9 mouse cellular contexts compared by ENCODE assay signal in the genomic region with DNA sequence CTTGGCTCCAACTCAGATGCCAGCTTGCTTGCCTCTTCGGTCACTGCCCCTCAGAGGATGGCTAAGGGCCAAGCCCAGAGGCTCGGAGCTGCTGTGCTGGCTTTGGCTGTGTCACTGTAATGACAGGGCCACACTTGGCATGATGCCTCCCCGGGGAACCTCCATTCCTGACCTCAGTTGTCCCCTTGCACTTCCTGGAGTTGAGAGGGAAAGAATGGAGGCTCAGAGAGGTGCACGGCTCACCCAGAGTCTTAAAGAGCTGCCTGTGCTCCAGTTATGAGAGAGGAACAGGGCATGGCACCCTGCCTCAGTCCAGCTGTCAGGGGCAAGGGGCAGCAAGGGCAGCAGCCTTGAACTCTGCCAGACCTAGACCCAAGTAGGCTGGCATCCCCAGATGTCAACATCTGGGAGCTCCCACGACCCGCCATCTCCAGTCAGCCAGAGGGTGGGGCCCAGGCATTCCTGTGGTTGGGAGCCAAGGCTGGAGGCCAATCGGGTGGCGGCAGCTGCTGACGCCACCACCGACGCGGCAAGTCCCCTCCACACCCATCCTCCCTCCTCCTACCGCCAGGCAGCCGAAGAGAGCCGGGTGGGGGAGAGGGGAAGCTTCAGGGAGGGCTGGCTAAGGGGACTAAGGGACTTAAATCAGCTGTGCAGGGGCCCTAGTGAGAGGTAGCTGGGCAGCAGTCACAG. TPM values are rescaled to one million over a fixed set of nuclear protein-coding genes. Genes with fewer than 3 reads are reported as not detected.
A peak's percentile ranks its signal among the peaks of the same experiment; 100 is the strongest.
DNase-seq lines count a peak whose midpoint lies in the region; ATAC-seq and TF ChIP-seq lines count a peak whose summit lies in the region.
"Had no signal": no experiment of that assay in that cellular context is flagged by ENCODE, and none has a peak within 500 bp of the region (broad histone marks: within the 10 kb centered on the region; RNA-seq: fewer than 3 reads in every experiment).

No protein-coding gene starts in this region.

- peak overlapping the region; percentile 35; the same call in 1 of the 2 replicates for H3K9ac ChIP-seq in kidney, embryonic 15.5 days
- H3K9ac ChIP-seq in midbrain, postnatal 0 days (replicated peaks; ENCODE audit: low read length, poor library complexity, severe bottlenecking): peak overlapping the region; percentile 87

- DNase-seq in urinary bladder, postnatal 10 days (ENCODE audit: low spot score): peak; percentile 48
- no peak for DNase-seq in urinary bladder, adult 2 months (ENCODE audit: low spot score)
- DNase-seq in heart, embryonic 10.5 days (ENCODE audit: low spot score): peak; percentile 94
- peak; percentile 81 for DNase-seq in liver
- DNase-seq in midbrain, postnatal 0 days (ENCODE audit: low spot score): peak; percentile 90

- H3K4me2 ChIP-seq in kidney, embryonic 15.5 days: peak overlapping the region; percentile 68
- peak overlapping the region; percentile 87 for H3K4me2 ChIP-seq in midbrain, postnatal 0 days (ENCODE audit: low read depth, low read length, poor library complexity, severe bottlenecking)

- H3K4me1 ChIP-seq in erythroblast, embryonic 14.5 days (ENCODE audit: control insufficient read depth): peaks cover 94% of the 10 kb centered on the region
- H3K4me1 ChIP-seq in heart, embryonic 10.5 days: peaks cover 65% of the 10 kb centered on the region
- peaks cover 43% of the 10 kb centered on the region for H3K4me1 ChIP-seq in kidney, embryonic 15.5 days
- H3K4me1 ChIP-seq in midbrain, postnatal 0 days (ENCODE audit: insufficient read depth, low read length): peaks cover 10% of the 10 kb centered on the region
- no peaks in the 10 kb centered on the region; the same call in 1 of the 2 replicates for H3K4me1 ChIP-seq in testis, adult 2 months (ENCODE audit: control insufficient read depth, insufficient read depth, low read length)

- TF ChIP-seq CTCF in midbrain, postnatal 0 days (IDR thresholded peaks at IDR 0.05): no peak
- no peak for TF ChIP-seq CTCF in testis, adult 2 months (IDR thresholded peaks at IDR 0.05; ENCODE audit: control insufficient read depth, insufficient read depth, insufficient replicate concordance, low read depth, low read length)

- H3K36me3 ChIP-seq in erythroblast, embryonic 14.5 days (ENCODE audit: control insufficient read depth): peaks cover 100% of the 10 kb centered on the region
- peaks cover 100% of the 10 kb centered on the region for H3K36me3 ChIP-seq in heart, embryonic 10.5 days
- H3K36me3 ChIP-seq in kidney, embryonic 15.5 days: peaks cover 80% of the 10 kb centered on the region
- peaks cover 50% of the 10 kb centered on the region for H3K36me3 ChIP-seq in midbrain, postnatal 0 days (ENCODE audit: insufficient read depth, low read length)
- H3K36me3 ChIP-seq in testis, adult 2 months (ENCODE audit: control insufficient read depth, insufficient read depth, low read length): peaks cover 2% of the 10 kb centered on the region

- no peaks in the 10 kb centered on the region for H3K9me3 ChIP-seq in erythroblast, embryonic 14.5 days (ENCODE audit: control insufficient read depth, low read length)
- no peaks in the 10 kb centered on the region for H3K9me3 ChIP-seq in heart, embryonic 10.5 days
- no peaks in the 10 kb centered on the region for H3K9me3 ChIP-seq in kidney, embryonic 15.5 days (replicated peaks)
- no peaks in the 10 kb centered on the region for H3K9me3 ChIP-seq in midbrain, postnatal 0 days (ENCODE audit: low read length)

- peak; percentile 78 for ATAC-seq in kidney, embryonic 15.5 days (replicated peaks; ENCODE audit: low FRiP score)
- peak; percentile 84 for ATAC-seq in midbrain, postnatal 0 days (ENCODE audit: low FRiP score)

- peak overlapping the region; percentile 59 for H3K4me3 ChIP-seq in erythroblast, embryonic 14.5 days (replicated peaks)
- peak overlapping the region; percentile 55 for H3K4me3 ChIP-seq in heart, embryonic 10.5 days
- peak overlapping the region; percentile 43 for H3K4me3 ChIP-seq in kidney, embryonic 15.5 days (replicated peaks)
- H3K4me3 ChIP-seq in midbrain, postnatal 0 days (ENCODE audit: low read depth, low read length): peak overlapping the region; percentile 61
- H3K4me3 ChIP-seq in testis, adult 2 months (ENCODE audit: control insufficient read depth, low read depth, low read length): peak overlapping the region; percentile 14

- TF ChIP-seq POLR2A in testis, adult 2 months (IDR thresholded peaks at IDR 0.05; ENCODE audit: control insufficient read depth, low read depth, low read length): 0 out of 2 replicates have a peak, but pooled peaks have one; percentile 23

- peak overlapping the region; percentile 84 for H3K27ac ChIP-seq in heart, embryonic 10.5 days
- peak overlapping the region; percentile 88 for H3K27ac ChIP-seq in kidney, embryonic 15.5 days
- H3K27ac ChIP-seq in midbrain, postnatal 0 days (ENCODE audit: low read depth, low read length): peak overlapping the region; percentile 73
- H3K27ac ChIP-seq in testis, adult 2 months (ENCODE audit: control insufficient read depth, insufficient read depth, low read depth, low read length): 0 out of 2 replicates have a peak overlapping the region, but pooled peaks have one; percentile 30

- WGBS in heart, embryonic 10.5 days: 21% methylated on average over 14 of the region's 15 CpGs
- WGBS in kidney, embryonic 15.5 days: 15% methylated on average over 15 of the region's 15 CpGs
- 14% methylated on average over 12 of the region's 15 CpGs for WGBS in midbrain, postnatal 0 days

- H3K27me3 ChIP-seq in erythroblast, embryonic 14.5 days (ENCODE audit: control insufficient read depth): no peaks in the 10 kb centered on the region
- no peaks in the 10 kb centered on the region for H3K27me3 ChIP-seq in heart, embryonic 10.5 days (ENCODE audit: insufficient read depth, poor library complexity, severe bottlenecking)
- no peaks in the 10 kb centered on the region for H3K27me3 ChIP-seq in kidney, embryonic 15.5 days
- H3K27me3 ChIP-seq in midbrain, postnatal 0 days (ENCODE audit: insufficient read depth, low read length): no peaks in the 10 kb centered on the region
- H3K27me3 ChIP-seq in testis, adult 2 months (ENCODE audit: control insufficient read depth, insufficient read depth, low read length): no peaks in the 10 kb centered on the region
- H3K27me3 ChIP-seq: CH12.LX had no signal

RNA-seq across cellular contexts. Expression of gene Arhgap23, which starts 34.4 kb away (rescaled TPM):
- 26.0 and 33.0 TPM in 2 replicates for polyA plus RNA-seq in urinary bladder, adult 2 months (2012; rRNA removed)
- polyA plus RNA-seq in erythroblast, embryonic 14.5 days (2012): 28.7 and 30.6 TPM in 2 replicates
- polyA plus RNA-seq in heart, embryonic 10.5 days (2016; fragmentation: Nextera tagmentation; extraction: Ambion mirVana): 6.8 and 7.8 TPM in 2 replicates
- polyA plus RNA-seq in kidney, embryonic 15.5 days (2015; fragmentation: Nextera tagmentation; extraction: Ambion mirVana): 4.6 and 5.9 TPM in 2 replicates
- total RNA-seq in midbrain, postnatal 0 days (2014; rRNA removed): 80.2 and 80.9 TPM in 2 replicates
- polyA plus RNA-seq in midbrain, postnatal 0 days (2015; fragmentation: Nextera tagmentation; extraction: Ambion mirVana): 9.2 and 9.6 TPM in 2 replicates
- 27.7 and 30.5 TPM in 2 replicates for polyA plus RNA-seq in testis, adult 2 months (2012; rRNA removed)

RNA-seq across cellular contexts. Expression of gene 4933428G20Rik, which starts 50.4 kb away (rescaled TPM):
- polyA plus RNA-seq in urinary bladder, adult 2 months (2012; rRNA removed): not detected in 2 replicates
- polyA plus RNA-seq in erythroblast, embryonic 14.5 days (2012): not detected in 2 replicates
- 1.3 TPM in 2 replicates for polyA plus RNA-seq in heart, embryonic 10.5 days (2016; fragmentation: Nextera tagmentation; extraction: Ambion mirVana)
- 0.49 and 0.84 TPM in 2 replicates for polyA plus RNA-seq in kidney, embryonic 15.5 days (2015; fragmentation: Nextera tagmentation; extraction: Ambion mirVana)
- total RNA-seq in midbrain, postnatal 0 days (2014; rRNA removed): 0.28 TPM in 1 of 2 replicates, not detected in the other
- polyA plus RNA-seq in midbrain, postnatal 0 days (2015; fragmentation: Nextera tagmentation; extraction: Ambion mirVana): 0.34 and 0.91 TPM in 2 replicates
- polyA plus RNA-seq in testis, adult 2 months (2012; rRNA removed): 24.3 and 28.7 TPM in 2 replicates

Comparison
In these comparisons a context has a peak if more than half of its experiments do, and no peak if none do; other contexts are left out.
1. H3K27ac ChIP-seq: peak in every context shown above with its lines; median percentile 88 in kidney, embryonic 15.5 days; 84 in heart, embryonic 10.5 days; 73 in midbrain, postnatal 0 days; 30 in testis, adult 2 months.
2. RNA of gene 4933428G20Rik, which starts 50.4 kb away (polyA plus RNA-seq): 24.3 to 28.7 TPM in testis, adult 2 months; 1.3 TPM in heart, embryonic 10.5 days, 0.34 to 0.91 TPM in midbrain, postnatal 0 days, 0.49 to 0.84 TPM in kidney, embryonic 15.5 days, not detected in urinary bladder, adult 2 months and not detected in erythroblast, embryonic 14.5 days; every median in the first group is over 10 times any median in the second.
3. Peak in every context shown above with its lines, with median percentiles within 50 percentile points of each other: H3K4me3 ChIP-seq.